Mouse (Mus musculus) ES-Bruce4 (cell line): ENCODE data around the gene Krtap4-7.
"Not testable (repeated sequence)": the region's sequence is repeated elsewhere in the genome, so short reads cannot be mapped to it uniquely, and the experiment has no call there.

ENCODE experiments used
- CTCF ChIP-seq: IDR thresholded peaks from one replicate; pipeline ENCODE4 v1.8.1; 2011; ENCODE audit warnings: low read depth, low read length
- EP300 ChIP-seq: IDR thresholded peaks from 2 replicates; pipeline ENCODE4 v1.6.1; 2011; ENCODE audit warnings: low read depth, low read length; ENCODE audit not compliant: insufficient read depth
- POLR2A ChIP-seq: IDR thresholded peaks from one replicate; pipeline ENCODE4 v1.8.1; 2011; ENCODE audit warnings: low read length; ENCODE audit not compliant: insufficient read depth

GRCm38 (mm10) chr11:99597742-99598141, 46.1 kb downstream of the Krtap4-7 start, which contains the start of gene Krtap9-3:
- TF ChIP-seq POLR2A, CTCF, EP300: not testable (repeated sequence)
